Mouse (Mus musculus) B cell, adult 2 months (primary cell): ENCODE measurements around the gene Cox10.
A peak's percentile ranks its signal among the peaks of the same experiment; 100 is the strongest.
"Not testable (repeated sequence)": the region's sequence is repeated elsewhere in the genome, so short reads cannot be mapped to it uniquely, and the experiment has no call there.

ENCODE experiments used
- DNase-seq, 2 experiments: peaks; one replicate each; pipeline ENCODE4 v3.0.0; 2022

Gene Cox10

GRCm38 (mm10) chr11:64078956-64079726 is at the start of gene Cox10:
Cox10 (minus strand) TSS chr11:64079468.
- DNase-seq = peak; percentile 90 to 92

GRCm38 (mm10) chr11:64128016-64128415 is 48.7 kb upstream of the Cox10 start:
- no peak for DNase-seq

GRCm38 (mm10) chr11:64125471-64125870 is 46.2 kb upstream of the Cox10 start:
- no peak for DNase-seq

GRCm38 (mm10) chr11:64123174-64123573 is 43.9 kb upstream of the Cox10 start:
- DNase-seq = not testable (repeated sequence)

GRCm38 (mm10) chr11:64116711-64117110 is 37.4 kb upstream of the Cox10 start:
- no peak for DNase-seq

- DNase-seq = no peak
Measured at GRCm38 (mm10) chr11:64115822-64116221, 36.6 kb upstream of the Cox10 start.

GRCm38 (mm10) chr11:64115101-64115500 is 35.8 kb upstream of the Cox10 start:
- DNase-seq = no peak

GRCm38 (mm10) chr11:64100060-64100459 is 20.8 kb upstream of the Cox10 start:
- DNase-seq = no peak

- DNase-seq = no peak
Measured at GRCm38 (mm10) chr11:64093058-64093457, 13.8 kb upstream of the Cox10 start.

- DNase-seq = no peak
Measured at GRCm38 (mm10) chr11:64091150-64091549, 11.9 kb upstream of the Cox10 start.

- DNase-seq = no peak
Measured at GRCm38 (mm10) chr11:64089682-64090081, 10.4 kb upstream of the Cox10 start.

- DNase-seq = no peak
Measured at GRCm38 (mm10) chr11:64085888-64086287, 6.6 kb upstream of the Cox10 start.

GRCm38 (mm10) chr11:64079727-64080081 is 436 bp upstream of the Cox10 start:
- DNase-seq = no peak

- DNase-seq = no peak
Measured at GRCm38 (mm10) chr11:64076212-64076611, 3.1 kb downstream of the Cox10 start.

- no peak for DNase-seq
Measured at GRCm38 (mm10) chr11:64073379-64073778, 5.9 kb downstream of the Cox10 start.

GRCm38 (mm10) chr11:64071536-64071935 is 7.7 kb downstream of the Cox10 start:
- no peak for DNase-seq

- DNase-seq = no peak
Measured at GRCm38 (mm10) chr11:64066001-64066400, 13.3 kb downstream of the Cox10 start.

- DNase-seq = no peak
Measured at GRCm38 (mm10) chr11:64063130-64063529, 16.1 kb downstream of the Cox10 start.

GRCm38 (mm10) chr11:64062226-64062625 is 17.0 kb downstream of the Cox10 start:
- DNase-seq = no peak

- DNase-seq = no peak
Measured at GRCm38 (mm10) chr11:64059305-64059704, 20.0 kb downstream of the Cox10 start.

- DNase-seq = no peak
Measured at GRCm38 (mm10) chr11:64058474-64058873, 20.8 kb downstream of the Cox10 start.

GRCm38 (mm10) chr11:64053371-64053770 is 25.9 kb downstream of the Cox10 start:
- DNase-seq = no peak

- no peak for DNase-seq
Measured at GRCm38 (mm10) chr11:64051195-64051968, 27.9 kb downstream of the Cox10 start.

- DNase-seq = no peak
Measured at GRCm38 (mm10) chr11:64047432-64047831, 31.8 kb downstream of the Cox10 start.
